ENCODE assay signal across 11 mouse cellular contexts in genomic region chr11:55791195-55791865, GRCm38 (mm10).
DNase-seq lines count a peak whose midpoint lies in the region; ATAC-seq and TF ChIP-seq lines count a peak whose summit lies in the region.
"Had no signal": no experiment of that assay in that cellular context is flagged by ENCODE, and none has a peak within 500 bp of the region (broad histone marks: within the 10 kb centered on the region; RNA-seq: fewer than 3 reads in every experiment).

No protein-coding gene starts in this region.

- DNase-seq in left cerebral cortex, postnatal 14 days (ENCODE audit: low spot score in 2 of 2) = peak; percentile 6 to 77
- no peak for DNase-seq in left cerebral cortex, adult 2 months (ENCODE audit: extremely low spot score in 1 of 2, low spot score in 2 of 2)
- peak; percentile 55 for DNase-seq in forebrain, embryonic 14.5 days (ENCODE audit: low spot score)
- peak; percentile 51 to 59 for DNase-seq in layer of hippocampus, postnatal 10 days (ENCODE audit: low spot score in 2 of 2)
- no peak for DNase-seq in gastrocnemius, postnatal 10 days
- DNase-seq in thymus, postnatal 10 days (ENCODE audit: low spot score in 2 of 2) = no peak
- DNase-seq: adrenal gland, adult 8-10 months; thymus, postnatal 4 days had no signal

- H3K4me3 ChIP-seq in left cerebral cortex, adult 2 months = no peak overlapping the region
- H3K4me3 ChIP-seq in forebrain, embryonic 14.5 days (ENCODE audit: low read depth, low read length) = no peak overlapping the region
- no peak overlapping the region for H3K4me3 ChIP-seq in neural tube, embryonic 15.5 days (replicated peaks)
- H3K4me3 ChIP-seq: liver, embryonic 12.5 days had no signal

- H3K27me3 ChIP-seq in forebrain, embryonic 14.5 days (replicated peaks; ENCODE audit: control insufficient read depth, insufficient read depth, low read length) = no peaks in the 10 kb centered on the region
- no peaks in the 10 kb centered on the region for H3K27me3 ChIP-seq in neural tube, embryonic 15.5 days (replicated peaks)
- H3K27me3 ChIP-seq: liver, embryonic 12.5 days had no signal

- H3K36me3 ChIP-seq in forebrain, embryonic 14.5 days (ENCODE audit: control insufficient read depth, insufficient read depth, low read length) = no peaks in the 10 kb centered on the region
- H3K36me3 ChIP-seq in neural tube, embryonic 15.5 days = no peaks in the 10 kb centered on the region
- H3K36me3 ChIP-seq: G1E; liver, embryonic 12.5 days had no signal

- peak; percentile 58 for ATAC-seq in forebrain, embryonic 14.5 days
- peak; percentile 82 for ATAC-seq in neural tube, embryonic 15.5 days (ENCODE audit: low FRiP score)
- ATAC-seq: liver, embryonic 12.5 days had no signal

- no peak for TF ChIP-seq CTCF in left cerebral cortex, adult 2 months (IDR thresholded peaks at IDR 0.05)

- no peaks in the 10 kb centered on the region; the same call in 1 of the 2 replicates for H3K4me1 ChIP-seq in forebrain, embryonic 14.5 days (ENCODE audit: control insufficient read depth, insufficient read depth, low read length)
- peaks cover 24% of the 10 kb centered on the region for H3K4me1 ChIP-seq in neural tube, embryonic 15.5 days
- H3K4me1 ChIP-seq: liver, embryonic 12.5 days had no signal

- no peak overlapping the region for H3K4me2 ChIP-seq in forebrain, embryonic 14.5 days (ENCODE audit: low read length)
- H3K4me2 ChIP-seq in neural tube, embryonic 15.5 days = peak overlapping the region; percentile 25
- H3K4me2 ChIP-seq: liver, embryonic 12.5 days had no signal

- intact Hi-C loops in left cerebral cortex, postnatal 14 days (cut with DNase I) = no loop called here
- intact Hi-C loops in left cerebral cortex, adult 2 months (cut with DNase I) = loop anchor here (5.0 kb wide), 1 partner anchor 201 kb away; no protein-coding TSS in a partner anchor

- WGBS in forebrain, embryonic 14.5 days = 17% methylated on average over 8 of the region's 8 CpGs
- whole genome bisulfite sequencing in neural tube, embryonic 15.5 days = 9% methylated on average over 8 of the region's 8 CpGs

- 0 out of 2 replicates have a peak, but pooled peaks cover 3% of the 10 kb centered on the region for H3K9me3 ChIP-seq in forebrain, embryonic 14.5 days (replicated peaks; ENCODE audit: control insufficient read depth, low read length)
- H3K9me3 ChIP-seq in neural tube, embryonic 15.5 days (replicated peaks) = no peaks in the 10 kb centered on the region
- H3K9me3 ChIP-seq: liver, embryonic 12.5 days had no signal

- no peak overlapping the region for H3K9ac ChIP-seq in forebrain, embryonic 14.5 days (ENCODE audit: low read length)
- H3K9ac ChIP-seq in neural tube, embryonic 15.5 days (replicated peaks) = no peak overlapping the region
- H3K9ac ChIP-seq: liver, embryonic 12.5 days had no signal

- H3K27ac ChIP-seq in left cerebral cortex, adult 2 months = no peak overlapping the region
- H3K27ac ChIP-seq in forebrain, embryonic 14.5 days (ENCODE audit: low read depth, low read length) = no peak overlapping the region
- peak overlapping the region; percentile 69 for H3K27ac ChIP-seq in neural tube, embryonic 15.5 days (replicated peaks)
- H3K27ac ChIP-seq: liver, embryonic 12.5 days had no signal

Comparison
In these comparisons a context has a peak if more than half of its experiments do, and no peak if none do; other contexts are left out.
1. DNase-seq: peak in left cerebral cortex, postnatal 14 days (2 of 2), forebrain, embryonic 14.5 days (single experiment) and layer of hippocampus, postnatal 10 days (2 of 2); none in left cerebral cortex, adult 2 months (0 of 2), gastrocnemius, postnatal 10 days (single experiment) and thymus, postnatal 10 days (0 of 2).